Mouse (Mus musculus): Measurements from ENCODE around the gene Clspn.

The Clspn gene

GRCm38 (mm10) chr4:126637446-126637845 lies 80.7 kb downstream of the Clspn start:
- DNase-seq, result no peak

GRCm38 (mm10) chr4:126639339-126639738 lies 82.6 kb downstream of the Clspn start:
- DNase-seq, result no peak

- DNase-seq, result no peak
Measured at GRCm38 (mm10) chr4:126641901-126642300, 85.2 kb downstream of the Clspn start.

Data from kidney, postnatal 25 days (tissue).